Comparison of ENCODE assay signal across 9 mouse cellular contexts in the genomic region with DNA sequence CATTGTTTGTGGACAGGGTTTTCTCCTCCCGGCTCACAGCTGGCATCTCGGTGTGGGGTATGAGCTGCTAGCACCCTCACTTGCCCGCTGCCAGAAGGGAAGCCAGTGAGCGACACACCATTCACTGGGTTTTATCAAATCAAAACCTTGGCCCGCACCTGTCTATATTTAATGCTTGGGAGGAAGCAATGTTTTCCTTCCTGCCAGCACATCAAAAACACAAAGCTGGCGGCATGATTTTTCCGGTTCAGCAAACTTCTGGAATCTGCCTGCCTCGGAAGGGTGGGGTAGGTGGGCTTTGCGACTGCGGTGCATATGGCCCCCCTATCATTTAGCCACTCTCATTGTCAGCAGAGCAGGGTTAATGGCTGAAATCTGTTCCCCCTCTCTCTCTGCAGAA.
A peak's percentile ranks its signal among the peaks of the same experiment; 100 is the strongest.
DNase-seq lines count a peak whose midpoint lies in the region; ATAC-seq and TF ChIP-seq lines count a peak whose summit lies in the region.
"Had no signal": no experiment of that assay in that cellular context is flagged by ENCODE, and none has a peak within 500 bp of the region (broad histone marks: within the 10 kb centered on the region; RNA-seq: fewer than 3 reads in every experiment).

No protein-coding gene starts in this region.

- peak; percentile 30 for DNase-seq in embryo, embryonic 10.5 days (ENCODE audit: low spot score)
- no peak for DNase-seq in embryo, embryonic 9.5 days (ENCODE audit: extremely low spot score)
- DNase-seq in midbrain, embryonic 10.5 days (ENCODE audit: low spot score) = no peak
- no peak for DNase-seq in midbrain, embryonic 11.5 days (ENCODE audit: low spot score, missing footprints)
- DNase-seq in hindbrain, postnatal 0 days (ENCODE audit: low spot score) = peak; percentile 40
- no peak for DNase-seq in layer of hippocampus, adult 9-11 months
- no peak for DNase-seq in testis, postnatal 14 days (ENCODE audit: low spot score)
- DNase-seq: liver had no signal

- no peak for ATAC-seq in midbrain, embryonic 11.5 days (ENCODE audit: low FRiP score)
- no peak for ATAC-seq in hindbrain, postnatal 0 days
- no peak for ATAC-seq in neural tube, embryonic 13.5 days (ENCODE audit: low read depth)

- peaks cover 33% of the 10 kb centered on the region for H3K4me1 ChIP-seq in midbrain, embryonic 10.5 days
- H3K4me1 ChIP-seq in midbrain, embryonic 11.5 days (ENCODE audit: control insufficient read depth, insufficient read depth, low read length) = peaks cover 2% of the 10 kb centered on the region; the same call in 1 of the 2 replicates
- peaks cover 3% of the 10 kb centered on the region; the same call in 1 of the 2 replicates for H3K4me1 ChIP-seq in hindbrain, postnatal 0 days (ENCODE audit: insufficient read depth, low read length)
- H3K4me1 ChIP-seq in neural tube, embryonic 13.5 days (replicated peaks) = peaks cover 35% of the 10 kb centered on the region

- H3K27ac ChIP-seq in midbrain, embryonic 10.5 days (replicated peaks) = peak overlapping the region; percentile 70
- H3K27ac ChIP-seq in midbrain, embryonic 11.5 days (ENCODE audit: low read depth, low read length) = no peak overlapping the region
- H3K27ac ChIP-seq in hindbrain, postnatal 0 days = 0 out of 2 replicates have a peak overlapping the region, but pooled peaks have one; percentile 3
- peak overlapping the region; percentile 46 for H3K27ac ChIP-seq in neural tube, embryonic 13.5 days (replicated peaks)

- H3K36me3 ChIP-seq in midbrain, embryonic 10.5 days = no peaks in the 10 kb centered on the region
- no peaks in the 10 kb centered on the region for H3K36me3 ChIP-seq in midbrain, embryonic 11.5 days (ENCODE audit: control insufficient read depth, insufficient read depth, low read length)
- H3K36me3 ChIP-seq in hindbrain, postnatal 0 days (ENCODE audit: insufficient read depth, low read length) = no peaks in the 10 kb centered on the region
- H3K36me3 ChIP-seq in neural tube, embryonic 13.5 days = no peaks in the 10 kb centered on the region

- no peak for TF ChIP-seq CTCF in hindbrain, postnatal 0 days (IDR thresholded peaks at IDR 0.05; ENCODE audit: low read depth)

- no peak overlapping the region for H3K4me3 ChIP-seq in midbrain, embryonic 10.5 days
- H3K4me3 ChIP-seq in midbrain, embryonic 11.5 days (ENCODE audit: low read depth, low read length) = no peak overlapping the region
- H3K4me3 ChIP-seq in hindbrain, postnatal 0 days (ENCODE audit: low read length) = no peak overlapping the region
- no peak overlapping the region for H3K4me3 ChIP-seq in neural tube, embryonic 13.5 days

- H3K4me2 ChIP-seq in midbrain, embryonic 11.5 days = no peak overlapping the region
- H3K4me2 ChIP-seq in hindbrain, postnatal 0 days (ENCODE audit: low read depth, low read length) = no peak overlapping the region
- H3K4me2 ChIP-seq in neural tube, embryonic 13.5 days = 0 out of 2 replicates have a peak overlapping the region, but pooled peaks have one; percentile 0

- H3K27me3 ChIP-seq in midbrain, embryonic 10.5 days (ENCODE audit: low read depth, poor library complexity, severe bottlenecking) = no peaks in the 10 kb centered on the region; the same call in 1 of the 2 replicates
- no peaks in the 10 kb centered on the region for H3K27me3 ChIP-seq in midbrain, embryonic 11.5 days (ENCODE audit: control insufficient read depth, insufficient read depth, low read length)
- H3K27me3 ChIP-seq in hindbrain, postnatal 0 days (ENCODE audit: insufficient read depth, low read length) = no peaks in the 10 kb centered on the region
- no peaks in the 10 kb centered on the region for H3K27me3 ChIP-seq in neural tube, embryonic 13.5 days

- WGBS in midbrain, embryonic 10.5 days = 38% methylated on average over 10 of the region's 10 CpGs
- 32% methylated on average over 10 of the region's 10 CpGs for whole genome bisulfite sequencing in midbrain, embryonic 11.5 days
- WGBS in hindbrain, postnatal 0 days = 26% methylated on average over 10 of the region's 10 CpGs
- 24% methylated on average over 10 of the region's 10 CpGs for WGBS in neural tube, embryonic 13.5 days

- H3K9ac ChIP-seq in midbrain, embryonic 11.5 days (ENCODE audit: low read length) = no peak overlapping the region
- H3K9ac ChIP-seq in hindbrain, postnatal 0 days (replicated peaks; ENCODE audit: low read length) = no peak overlapping the region
- H3K9ac ChIP-seq in neural tube, embryonic 13.5 days = no peak overlapping the region

- no peaks in the 10 kb centered on the region for H3K9me3 ChIP-seq in midbrain, embryonic 10.5 days (replicated peaks)
- H3K9me3 ChIP-seq in midbrain, embryonic 11.5 days (ENCODE audit: control insufficient read depth, low read length) = no peaks in the 10 kb centered on the region
- no peaks in the 10 kb centered on the region for H3K9me3 ChIP-seq in hindbrain, postnatal 0 days (ENCODE audit: low read length)
- H3K9me3 ChIP-seq in neural tube, embryonic 13.5 days = no peaks in the 10 kb centered on the region

Comparison
In these comparisons a context has a peak if more than half of its experiments do, and no peak if none do; other contexts are left out.
1. DNase-seq: peak in embryo, embryonic 10.5 days (single experiment) and hindbrain, postnatal 0 days (single experiment); none in embryo, embryonic 9.5 days (single experiment), midbrain, embryonic 10.5 days (single experiment), midbrain, embryonic 11.5 days (single experiment), layer of hippocampus, adult 9-11 months (single experiment) and testis, postnatal 14 days (single experiment).